Mouse (Mus musculus): ENCODE data around the gene Clnk. TPM values are rescaled to one million over a fixed set of nuclear protein-coding genes. Genes with fewer than 3 reads are reported as not detected.

The Clnk gene
- polyA plus RNA-seq, 1 experiment, result not detected

DNA sequence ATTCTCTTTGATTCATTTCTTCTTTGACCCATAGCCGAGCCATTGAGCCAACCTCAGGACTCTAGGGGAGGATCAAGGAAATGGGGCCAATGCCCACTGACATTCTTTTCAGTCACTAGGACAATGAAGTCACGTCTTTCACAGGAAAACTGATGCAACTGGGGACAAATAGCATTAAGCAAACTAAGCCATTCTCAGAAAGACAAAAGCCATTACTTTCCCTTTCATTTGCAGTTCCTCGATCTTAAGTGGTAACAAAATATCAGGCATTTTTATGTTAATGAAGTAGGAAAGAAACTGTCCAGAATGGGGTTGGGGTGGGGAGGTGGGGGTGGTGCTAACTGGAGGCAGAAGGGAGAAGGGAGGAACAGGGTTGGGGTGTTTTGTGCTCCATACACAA is 178.6 kb downstream of the Clnk start:
- no peak for TF ChIP-seq GATA1 (IDR thresholded peaks at IDR 0.05; ENCODE audit: low read length)

DNA sequence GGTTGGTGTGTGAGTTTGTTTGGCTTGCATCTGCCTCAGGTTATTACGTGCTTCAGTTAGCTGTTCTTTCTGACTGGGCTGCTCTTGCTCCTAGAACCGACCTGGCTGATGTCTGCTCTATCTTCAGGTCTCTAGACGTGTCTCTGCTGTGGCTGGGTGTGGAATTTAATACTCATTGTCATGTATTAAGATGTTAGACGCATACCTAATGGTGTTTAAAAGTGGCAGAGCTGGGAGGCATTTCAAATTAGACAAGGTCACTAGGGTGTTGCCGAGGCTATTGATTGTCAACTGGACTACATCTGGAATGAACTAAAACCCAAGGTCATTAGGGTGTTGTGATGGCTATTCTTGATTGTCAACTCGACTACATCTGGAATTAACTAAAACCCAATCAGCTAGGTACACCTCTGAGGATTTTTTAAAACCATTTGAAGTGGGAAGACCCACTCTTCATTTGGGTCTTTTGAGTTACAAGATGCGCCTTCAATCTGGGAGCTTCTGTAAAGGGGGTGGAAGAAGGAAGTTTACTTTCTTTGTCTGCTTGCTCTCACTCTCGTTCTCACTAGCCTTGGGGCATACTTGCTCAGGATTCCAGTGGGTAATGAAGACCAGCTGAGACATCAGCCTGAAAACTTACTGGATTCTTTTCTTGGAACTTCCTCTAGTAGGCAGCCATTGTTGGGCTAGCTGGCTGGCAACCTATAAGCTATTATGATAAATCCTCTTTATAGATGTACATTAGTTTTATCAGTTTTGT is 179.8 kb downstream of the Clnk start:
- no peak for TF ChIP-seq GATA1 (IDR thresholded peaks at IDR 0.05; ENCODE audit: low read length)

DNA sequence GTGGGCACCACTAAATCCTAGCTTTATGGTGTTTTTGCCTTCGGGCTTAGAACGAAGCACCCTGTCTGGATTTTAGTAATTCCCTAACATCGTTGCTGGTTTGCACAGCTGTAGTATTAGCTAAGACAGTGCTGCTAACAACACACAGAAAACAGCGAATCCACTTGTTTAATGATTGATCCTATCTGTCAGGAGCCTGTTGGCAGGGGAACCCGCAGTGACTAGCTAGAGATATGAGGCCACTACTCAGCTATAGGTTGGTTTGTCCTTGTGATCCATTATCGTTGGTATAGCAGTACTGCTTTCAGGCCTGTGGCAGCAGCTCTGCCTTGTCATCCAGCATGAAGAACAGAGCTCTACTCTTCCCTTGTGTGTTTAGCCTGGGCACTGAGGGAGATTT is 183.8 kb downstream of the Clnk start:
- no peak for TF ChIP-seq GATA1 (IDR thresholded peaks at IDR 0.05; ENCODE audit: low read length)

GRCm38 (mm10) chr5:38689186-38689585 is 187.4 kb downstream of the Clnk start:
- no peak for TF ChIP-seq GATA1 (IDR thresholded peaks at IDR 0.05; ENCODE audit: low read length)

- TF ChIP-seq GATA1 (IDR thresholded peaks at IDR 0.05; ENCODE audit: low read length), result no peak
These were observed 188.9 kb downstream of the Clnk start for GRCm38 (mm10) chr5:38687694-38688093.

- no peak for TF ChIP-seq GATA1 (IDR thresholded peaks at IDR 0.05; ENCODE audit: low read length)
These were observed 192.3 kb downstream of the Clnk start, which contains the start of gene Zfp518b for GRCm38 (mm10) chr5:38684164-38684911. Zfp518b (minus strand) TSS chr5:38684826.

- TF ChIP-seq GATA1 (IDR thresholded peaks at IDR 0.05; ENCODE audit: low read length), result no peak
These were observed 217.8 kb downstream of the Clnk start for GRCm38 (mm10) chr5:38658836-38659235.

Other genes with a start within 250 kb of the Clnk start
- not detected in 2 replicates for gene Zfp518b, start 192.0 kb downstream of the Clnk start, polyA plus RNA-seq (2012)